Mouse (Mus musculus) G1E-ER4 (cell line): ENCODE data around the gene Stx6. TPM values are rescaled to one million over a fixed set of nuclear protein-coding genes. Genes with fewer than 3 reads are reported as not detected.

ENCODE experiments used
- GATA1 ChIP-seq: IDR thresholded peaks from one replicate; pipeline ENCODE4 v1.8.0; 2012; ENCODE audit warnings: low read length, inconsistent platforms
- polyA plus RNA-seq: library from polyadenylated mRNA; stranded (reverse); fragments of >175 nt; gene quantifications from 2 replicates; pipeline ENCODE4 v1.2.3, GENCODE M21; 2012

Gene Stx6
- polyA plus RNA-seq, 1 experiment: 138 TPM

GRCm38 (mm10) chr1:155235641-155236040, 77.1 kb downstream of the Stx6 start:
- TF ChIP-seq GATA1: no peak

DNA sequence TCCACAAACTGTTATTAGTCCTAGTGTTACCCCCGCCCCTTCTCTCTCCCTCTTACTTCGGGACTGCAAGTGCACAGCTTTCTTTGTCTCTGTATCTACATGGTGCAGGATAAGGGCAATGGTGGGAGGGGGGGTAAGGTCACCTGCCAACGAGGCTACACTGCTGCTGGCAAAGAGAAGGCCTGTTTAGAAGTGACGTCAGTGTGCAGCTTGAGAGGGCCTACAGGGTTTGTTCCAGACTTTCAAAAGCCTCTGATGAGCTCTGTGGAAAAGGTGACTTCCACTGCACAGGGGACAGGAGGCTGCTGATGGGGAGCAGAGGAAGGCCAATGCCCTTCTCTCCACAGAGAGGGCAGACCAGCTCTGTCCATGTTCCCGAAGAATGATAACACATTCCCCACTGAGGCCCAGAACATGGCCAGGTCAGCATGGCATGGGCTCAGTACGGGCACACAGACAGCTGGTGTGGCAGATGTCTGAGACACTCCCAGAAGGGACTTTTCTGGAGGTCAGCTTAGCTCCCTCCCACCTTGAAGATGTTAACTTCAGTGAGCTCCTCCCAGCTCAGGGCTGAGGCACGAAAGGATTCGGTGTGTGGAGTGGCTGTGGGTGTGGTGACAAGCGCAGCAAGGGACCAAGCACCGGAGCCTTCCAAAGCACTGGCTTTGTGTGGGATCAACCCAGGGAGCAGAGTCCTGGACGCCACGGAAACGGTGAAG, 78.0 kb downstream of the Stx6 start:
- TF ChIP-seq GATA1: no peak

DNA sequence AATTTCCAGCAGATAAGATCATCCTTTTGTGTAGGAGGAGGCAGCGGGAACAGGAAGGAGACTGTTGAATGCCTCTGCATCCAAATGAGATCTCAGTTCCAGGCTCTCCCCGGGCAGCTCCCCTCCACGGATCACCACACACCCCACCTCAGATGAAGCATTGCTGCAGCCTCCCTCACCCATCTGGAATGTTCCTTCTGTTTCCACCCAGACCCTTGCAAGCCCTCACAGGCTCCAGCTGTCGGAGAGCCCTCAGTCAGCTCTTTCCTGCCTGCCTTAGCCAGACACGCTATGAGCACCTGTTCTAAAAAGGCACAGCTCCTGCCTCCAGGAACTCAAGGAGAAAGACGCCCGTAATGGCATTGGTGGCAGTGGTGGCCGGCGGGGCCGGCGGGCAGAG, 78.9 kb downstream of the Stx6 start:
- TF ChIP-seq GATA1: no peak

GRCm38 (mm10) chr1:155238126-155238525, 79.6 kb downstream of the Stx6 start:
- TF ChIP-seq GATA1: no peak

GRCm38 (mm10) chr1:155239169-155239568, 80.7 kb downstream of the Stx6 start:
- TF ChIP-seq GATA1: no peak

- TF ChIP-seq GATA1: no peak
Measured at GRCm38 (mm10) chr1:155239962-155240717, 81.6 kb downstream of the Stx6 start.

DNA sequence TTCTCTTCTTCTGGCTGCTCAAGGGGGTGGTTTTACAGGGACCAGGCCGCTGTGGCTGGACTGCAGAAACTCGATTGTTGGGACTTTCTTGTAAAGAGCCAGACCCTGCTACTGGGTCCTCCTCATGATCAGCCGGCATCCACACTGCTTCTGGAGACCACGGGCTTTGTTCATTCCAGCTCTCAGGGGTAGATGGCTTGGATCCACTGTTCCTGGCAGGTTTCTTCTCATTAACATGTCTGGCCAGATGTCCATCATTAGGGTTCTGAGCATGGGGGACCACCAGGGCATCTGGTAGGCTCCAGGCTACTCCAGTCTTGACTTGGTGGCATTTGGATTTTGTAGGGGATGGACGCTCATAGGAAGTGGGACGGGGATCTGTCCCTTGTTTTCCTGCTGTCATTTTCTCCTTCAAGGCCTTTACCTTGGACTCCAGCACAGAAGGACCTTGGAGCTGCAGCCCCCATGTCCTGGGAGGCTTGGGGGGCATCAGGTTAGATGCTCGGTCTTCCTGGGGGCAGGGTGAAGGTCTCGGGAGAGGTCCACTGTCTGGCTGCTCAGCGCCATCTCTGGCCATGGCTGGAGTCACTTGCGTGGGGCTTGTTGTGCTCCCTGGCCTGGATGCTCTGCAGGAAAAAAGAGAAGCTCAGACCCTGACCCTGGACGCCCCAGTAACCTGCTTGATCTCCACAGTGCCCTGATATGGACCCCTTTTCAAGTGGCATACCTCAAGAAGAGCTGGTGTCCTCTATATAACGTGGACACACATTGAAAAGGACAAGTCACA, 83.4 kb downstream of the Stx6 start:
- TF ChIP-seq GATA1: no peak

DNA sequence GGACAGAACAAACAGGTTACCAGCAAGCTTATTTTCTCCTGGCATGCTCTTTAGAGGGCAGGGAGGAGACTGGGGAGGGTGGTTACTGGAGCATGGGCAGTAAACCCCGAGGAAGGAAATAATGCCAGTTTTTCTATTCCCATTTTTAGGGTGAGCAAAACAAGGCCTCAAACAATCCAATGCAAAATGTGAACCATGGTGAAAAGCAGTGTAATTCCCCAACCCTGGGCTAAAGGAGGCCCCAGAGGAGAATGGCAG, 83.9 kb downstream of the Stx6 start:
- TF ChIP-seq GATA1: no peak

GRCm38 (mm10) chr1:155243797-155244770, 85.6 kb downstream of the Stx6 start, which contains the start of gene BC034090:
TSS of gene BC034090 (minus strand) at chr1:155244444.
- TF ChIP-seq GATA1: no peak

GRCm38 (mm10) chr1:155244771-155245211, 86.3 kb downstream of the Stx6 start:
- TF ChIP-seq GATA1: no peak

GRCm38 (mm10) chr1:155245516-155245915, 87.0 kb downstream of the Stx6 start:
- TF ChIP-seq GATA1: no peak

DNA sequence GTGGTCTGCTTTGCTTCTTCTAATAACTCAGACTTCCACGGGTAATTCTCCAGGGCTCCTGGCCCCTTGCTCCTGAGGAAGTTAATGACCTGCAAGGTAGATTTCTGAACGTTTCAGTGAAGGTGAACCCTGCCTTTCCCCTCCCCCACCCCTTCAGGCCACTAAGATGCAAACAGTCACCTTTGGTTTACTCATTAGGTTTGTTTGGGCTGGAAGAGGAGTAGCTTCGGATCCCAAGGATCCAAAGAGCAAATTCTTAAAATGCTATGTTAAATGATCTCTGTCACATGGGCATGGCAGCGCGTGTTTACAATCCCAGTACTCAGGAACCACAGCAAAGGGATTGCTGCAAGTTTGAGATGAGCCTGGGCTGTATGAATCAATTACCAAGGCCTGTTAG, 88.9 kb downstream of the Stx6 start:
- no peak for TF ChIP-seq GATA1

- TF ChIP-seq GATA1: no peak
Measured at GRCm38 (mm10) chr1:155248041-155248440, 89.5 kb downstream of the Stx6 start.

DNA sequence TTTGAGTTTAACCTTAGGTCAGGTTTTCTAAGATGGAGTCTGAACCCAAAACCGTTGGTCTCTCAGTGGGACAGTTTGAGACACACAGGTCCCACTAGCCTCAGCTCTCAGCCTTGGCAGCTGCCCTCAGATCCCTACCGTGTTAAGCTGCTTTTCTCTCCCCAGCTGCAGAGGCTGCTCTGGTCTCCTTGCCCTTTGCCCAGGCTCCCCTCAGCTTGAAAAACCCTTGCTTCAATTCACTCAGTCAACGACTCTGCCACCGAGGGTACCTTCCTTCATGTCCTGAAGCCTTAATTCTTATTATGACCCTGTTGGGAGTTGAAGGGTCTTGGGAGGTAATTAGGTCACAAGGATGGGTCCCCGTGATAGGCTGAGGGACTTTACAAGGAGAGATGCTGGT, 91.4 kb downstream of the Stx6 start:
- TF ChIP-seq GATA1: no peak

DNA sequence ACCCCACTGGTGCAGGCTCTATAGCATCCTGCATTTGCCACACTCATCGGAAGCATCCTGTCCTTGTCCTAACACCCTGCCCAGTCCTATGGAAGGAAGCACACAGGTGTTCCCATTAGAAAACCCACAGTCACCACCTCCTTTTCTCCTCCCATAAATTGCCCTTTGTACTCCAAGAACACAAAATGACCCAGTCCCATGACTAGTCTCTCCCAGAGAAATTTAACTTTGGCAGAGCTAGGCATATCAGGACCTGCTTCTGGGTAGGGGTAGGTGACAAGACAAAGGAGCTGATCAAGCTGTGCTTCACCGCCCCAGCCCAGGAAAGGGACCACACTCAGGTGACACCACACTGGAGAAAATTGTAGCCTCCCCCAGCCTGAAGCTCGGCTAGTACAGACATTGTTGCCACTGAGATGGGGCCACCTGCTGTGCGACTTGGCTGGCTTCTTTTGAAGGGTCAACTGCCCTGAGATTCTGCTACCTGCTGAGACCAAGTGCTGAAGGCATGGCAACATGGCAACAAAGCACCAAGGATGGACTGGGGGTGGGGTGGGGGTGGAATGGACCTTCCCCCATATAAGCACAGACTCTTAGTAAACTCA, 92.1 kb downstream of the Stx6 start:
- no peak for TF ChIP-seq GATA1

DNA sequence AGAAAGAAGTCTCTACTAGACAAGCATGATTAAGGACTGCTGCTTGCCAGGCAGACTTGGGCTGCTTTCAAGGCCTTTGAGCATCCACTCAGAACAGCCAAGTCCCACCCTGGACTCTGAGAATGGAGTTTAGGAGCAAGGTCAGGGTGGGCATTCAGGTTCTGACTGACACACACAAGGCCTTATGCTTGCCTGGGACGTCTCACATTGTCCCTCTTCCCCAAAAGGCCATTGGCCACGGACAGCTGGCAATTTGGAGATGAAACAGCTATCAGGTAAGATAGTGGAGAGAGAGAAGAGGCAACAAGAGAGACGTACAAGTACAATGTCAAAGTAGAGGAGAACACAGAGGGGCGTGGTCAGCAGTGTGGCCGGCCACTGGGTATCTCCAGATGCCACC, 93.1 kb downstream of the Stx6 start:
- no peak for TF ChIP-seq GATA1
